Mouse (Mus musculus): Measurements from ENCODE around the gene Gprc5b. TPM values are rescaled to one million over a fixed set of nuclear protein-coding genes. Genes with fewer than 3 reads are reported as not detected.

Gprc5b gene
- polyA plus RNA-seq, 1 experiment from 2014 or later, result 9.5 TPM

DNA sequence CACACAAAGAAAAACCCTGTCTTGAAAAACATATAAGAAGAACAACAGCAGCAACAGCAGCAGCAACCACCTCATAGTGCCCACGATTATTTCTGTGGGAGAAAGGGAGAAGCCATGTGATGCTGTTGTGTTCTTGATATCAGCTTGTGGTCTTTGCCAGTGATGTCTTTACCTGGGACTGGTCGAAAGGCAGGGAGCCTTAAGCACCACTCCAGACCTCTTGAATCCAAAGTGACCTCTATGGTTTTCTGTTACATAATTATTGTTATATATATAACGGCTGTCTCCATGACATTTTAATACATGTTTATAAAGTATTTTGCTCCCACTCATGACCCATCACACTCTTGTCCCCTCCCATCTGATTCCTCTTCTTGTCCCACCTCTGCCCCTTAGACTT is 69.5 kb downstream of the Gprc5b start:
- Histone ChIP-seq H3K27ac (replicated peaks; ENCODE audit: low read depth, low read length) (no peak overlapping the region), H3K9me3 (ENCODE audit: control insufficient read depth, low read length) (no peaks in the 10 kb centered on the region), H3K36me3 (ENCODE audit: control insufficient read depth, insufficient read depth, low read length) (no peaks in the 10 kb centered on the region), H3K9ac (ENCODE audit: low read length) (no peak overlapping the region), H3K4me3 (ENCODE audit: low read depth, low read length) (no peak overlapping the region), H3K27me3 (ENCODE audit: control insufficient read depth, insufficient read depth, low read length) (no peaks in the 10 kb centered on the region), H3K4me1 (ENCODE audit: control insufficient read depth, insufficient read depth, low read length) (no peaks in the 10 kb centered on the region), H3K4me2 (ENCODE audit: low read depth, severe bottlenecking) (no peak overlapping the region)
- ATAC-seq (ENCODE audit: insufficient number of reproducible peaks, low FRiP score, low TSS enrichment, low read depth) (no peak), DNase-seq (ENCODE audit: low spot score) (no peak)
- WGBS, result 90% methylated on average over 3 of the region's 3 CpGs

DNA sequence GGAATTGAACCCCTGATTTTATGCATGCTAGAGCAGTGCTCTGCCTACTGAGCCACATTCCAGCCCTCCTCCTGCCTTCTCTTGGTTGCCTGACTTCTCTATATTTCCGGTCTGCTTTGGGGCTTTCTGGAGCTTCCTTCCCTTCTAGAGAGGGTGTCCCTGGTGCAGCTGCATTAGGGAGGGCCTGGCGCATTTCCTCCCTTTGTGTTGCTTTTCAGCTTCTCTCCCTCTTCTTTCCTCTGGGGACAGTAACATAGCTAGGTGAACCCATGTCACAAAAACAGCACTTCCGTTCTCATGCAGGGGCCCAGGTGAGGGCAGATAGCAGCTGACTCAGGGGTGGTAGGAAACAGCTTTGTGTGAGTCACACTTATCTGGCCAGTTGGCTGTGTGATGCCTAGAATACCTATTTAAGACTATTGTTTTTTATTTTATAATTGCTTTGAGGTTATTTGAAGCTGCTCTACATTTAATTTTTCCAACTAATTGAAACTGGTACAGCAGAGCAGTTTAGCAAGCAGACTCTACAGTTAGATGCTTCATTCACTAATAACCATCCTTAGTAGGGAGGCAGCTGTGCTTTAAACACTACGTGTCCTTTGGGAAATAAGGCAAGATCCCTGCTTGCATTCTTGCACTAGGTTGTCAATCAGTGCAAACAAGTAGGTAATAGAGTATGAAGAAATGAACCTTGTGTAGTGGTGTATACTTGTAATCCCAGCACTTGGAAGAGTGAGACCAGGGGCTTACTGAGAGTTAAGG is 72.4 kb downstream of the Gprc5b start:
- no peak overlapping the region for H3K9ac ChIP-seq (ENCODE audit: low read length)
- no peak overlapping the region for H3K4me2 ChIP-seq (ENCODE audit: low read depth, severe bottlenecking)
- no peak for DNase-seq (ENCODE audit: low spot score)
- no peaks in the 10 kb centered on the region for H3K4me1 ChIP-seq (ENCODE audit: control insufficient read depth, insufficient read depth, low read length)
- no peaks in the 10 kb centered on the region for H3K27me3 ChIP-seq (ENCODE audit: control insufficient read depth, insufficient read depth, low read length)
- H3K27ac ChIP-seq (replicated peaks; ENCODE audit: low read depth, low read length), result no peak overlapping the region
- ATAC-seq (ENCODE audit: insufficient number of reproducible peaks, low FRiP score, low TSS enrichment, low read depth), result no peak
- no peaks in the 10 kb centered on the region for H3K36me3 ChIP-seq (ENCODE audit: control insufficient read depth, insufficient read depth, low read length)
- no peak overlapping the region for H3K4me3 ChIP-seq (ENCODE audit: low read depth, low read length)
- WGBS, result 72% methylated on average over 4 of the region's 4 CpGs
- no peaks in the 10 kb centered on the region for H3K9me3 ChIP-seq (ENCODE audit: control insufficient read depth, low read length)

Other genes with a start within 250 kb of the Gprc5b start
- gene Iqck, start 139.5 kb downstream of the Gprc5b start, polyA plus RNA-seq (2014; fragmentation: Nextera tagmentation; extraction: Ambion mirVana), result 2.2 TPM in 2 replicates
- gene Knop1, start 139.0 kb downstream of the Gprc5b start, polyA plus RNA-seq (2014; fragmentation: Nextera tagmentation; extraction: Ambion mirVana), result 136 and 147 TPM in 2 replicates
- not detected in 2 replicates for gene Gpr139, start 189.4 kb upstream of the Gprc5b start, polyA plus RNA-seq (2014; fragmentation: Nextera tagmentation; extraction: Ambion mirVana)